Mouse (Mus musculus): ENCODE results near the gene Osbpl6. TPM values are rescaled to one million over a fixed set of nuclear protein-coding genes. Genes with fewer than 3 reads are reported as not detected.

The Osbpl6 gene
- polyA plus RNA-seq, 1 experiment from 2014 or later = 24.6 TPM

- no peaks in the 10 kb centered on the region for H3K4me1 ChIP-seq
- no peak overlapping the region for H3K4me3 ChIP-seq
- 81% methylated on average over 9 of the region's 9 CpGs for WGBS
- no peak overlapping the region for H3K27ac ChIP-seq (replicated peaks)
- H3K9me3 ChIP-seq = no peaks in the 10 kb centered on the region
- H3K4me2 ChIP-seq (replicated peaks) = no peak overlapping the region
- no peaks in the 10 kb centered on the region for H3K36me3 ChIP-seq
- no peak overlapping the region for H3K9ac ChIP-seq (replicated peaks)
- no peaks in the 10 kb centered on the region for H3K27me3 ChIP-seq
- no peak for ATAC-seq (replicated peaks)
These were observed 64.1 kb downstream of the Osbpl6 start for GRCm38 (mm10) chr2:76470391-76470790.

GRCm38 (mm10) chr2:76475788-76476187 lies 69.5 kb downstream of the Osbpl6 start:
- H3K27me3 ChIP-seq = no peaks in the 10 kb centered on the region
- no peak overlapping the region for H3K4me2 ChIP-seq (replicated peaks)
- ATAC-seq (replicated peaks) = no peak
- H3K27ac ChIP-seq (replicated peaks) = no peak overlapping the region
- no peaks in the 10 kb centered on the region for H3K4me1 ChIP-seq
- H3K36me3 ChIP-seq = no peaks in the 10 kb centered on the region
- 84% methylated on average over 1 of the region's 1 CpGs for WGBS
- no peaks in the 10 kb centered on the region for H3K9me3 ChIP-seq
- no peak overlapping the region for H3K9ac ChIP-seq (replicated peaks)
- no peak overlapping the region for H3K4me3 ChIP-seq

DNA sequence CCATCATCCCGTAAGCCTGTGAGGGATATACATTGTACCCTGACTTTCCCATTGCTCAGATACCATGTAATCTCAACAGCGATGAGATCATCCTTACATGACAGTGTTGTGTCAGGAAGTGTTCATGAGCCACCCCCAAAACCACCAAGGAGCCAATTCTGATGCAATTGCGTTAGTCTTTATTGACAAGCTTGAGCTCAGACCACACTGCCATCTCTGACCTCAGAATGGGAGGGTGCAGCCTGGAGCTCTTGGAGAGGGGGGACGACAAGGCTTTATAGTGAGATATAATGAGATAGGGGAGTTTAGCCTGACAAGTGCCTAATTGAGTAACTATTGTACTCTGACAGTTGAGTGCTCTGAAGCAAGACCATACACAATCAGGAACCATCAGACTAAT lies 82.5 kb downstream of the Osbpl6 start:
- no peak overlapping the region for H3K9ac ChIP-seq (replicated peaks)
- no peak overlapping the region for H3K4me3 ChIP-seq
- no peak for ATAC-seq (replicated peaks)
- H3K36me3 ChIP-seq = no peaks in the 10 kb centered on the region
- H3K27me3 ChIP-seq = no peaks in the 10 kb centered on the region
- H3K9me3 ChIP-seq = no peaks in the 10 kb centered on the region
- H3K4me1 ChIP-seq = no peaks in the 10 kb centered on the region; the same call in 1 of the 2 replicates
- 43% methylated on average over 4 of the region's 4 CpGs for WGBS
- no peak overlapping the region for H3K27ac ChIP-seq (replicated peaks)
- H3K4me2 ChIP-seq (replicated peaks) = no peak overlapping the region

DNA sequence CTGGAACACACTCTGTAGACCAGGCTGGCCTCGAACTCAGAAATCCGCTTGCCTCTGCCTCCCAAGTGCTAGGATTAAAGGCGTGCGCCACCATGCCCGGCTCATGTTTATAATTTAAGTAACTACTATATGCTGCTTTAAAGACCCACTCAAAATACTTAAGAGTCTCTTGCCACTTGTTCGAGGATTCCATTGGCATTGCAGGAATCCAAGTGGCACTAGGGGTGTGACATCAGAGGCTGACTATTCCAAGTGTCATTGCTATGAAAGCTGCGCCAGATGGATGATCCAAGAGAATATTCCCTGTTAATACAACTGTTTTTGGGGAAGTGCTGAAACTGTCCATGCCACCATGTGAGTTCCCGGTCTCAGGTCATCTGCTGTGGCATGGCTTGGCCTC lies 83.9 kb downstream of the Osbpl6 start:
- 88% methylated on average over 8 of the region's 8 CpGs for WGBS
- H3K9ac ChIP-seq (replicated peaks) = no peak overlapping the region
- H3K36me3 ChIP-seq = no peaks in the 10 kb centered on the region
- H3K27ac ChIP-seq (replicated peaks) = no peak overlapping the region
- no peak overlapping the region for H3K4me3 ChIP-seq
- H3K4me2 ChIP-seq (replicated peaks) = no peak overlapping the region
- no peaks in the 10 kb centered on the region; the same call in 1 of the 2 replicates for H3K4me1 ChIP-seq
- H3K27me3 ChIP-seq = no peaks in the 10 kb centered on the region
- no peak for ATAC-seq (replicated peaks)
- no peaks in the 10 kb centered on the region for H3K9me3 ChIP-seq

DNA sequence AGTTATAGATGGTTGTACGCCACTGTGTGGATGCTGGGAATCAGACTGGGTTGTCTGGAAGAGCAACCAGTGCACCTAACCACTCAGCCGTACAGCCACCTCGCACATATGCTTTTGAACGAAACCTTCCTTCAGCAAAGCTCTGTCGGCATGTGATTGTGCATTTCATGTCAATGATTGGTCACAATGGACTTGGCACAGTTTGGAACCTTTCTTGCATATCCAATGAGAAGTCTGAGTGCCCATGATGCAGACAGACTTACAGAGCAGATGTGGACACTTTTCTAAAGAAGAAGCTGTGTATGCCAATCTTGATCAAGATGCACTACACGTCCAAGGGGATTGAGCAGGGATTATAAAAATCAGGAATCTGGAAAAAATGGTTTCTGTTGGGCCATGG lies 85.1 kb downstream of the Osbpl6 start:
- WGBS = 76% methylated on average over 6 of the region's 6 CpGs
- no peak overlapping the region for H3K27ac ChIP-seq (replicated peaks)
- no peak for ATAC-seq (replicated peaks)

DNA sequence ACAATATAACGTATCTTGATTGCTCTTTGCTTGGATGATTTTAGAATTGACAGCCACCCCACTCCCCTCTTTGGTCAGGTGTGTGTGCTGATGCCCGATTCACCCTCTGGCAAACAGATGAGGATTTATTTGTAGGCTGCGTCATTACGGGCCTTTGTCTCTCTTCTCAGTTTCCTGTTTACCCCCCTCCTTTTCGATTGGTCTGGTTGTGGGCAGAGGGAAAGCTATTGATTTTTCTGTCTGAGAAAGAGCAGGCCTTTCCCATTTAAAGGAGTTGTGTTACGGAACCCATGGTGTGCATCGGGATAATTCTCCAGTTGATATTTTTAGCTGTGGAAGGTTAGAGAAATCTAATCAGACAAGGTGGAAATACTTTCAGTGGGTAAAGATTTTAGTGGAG lies 85.9 kb downstream of the Osbpl6 start:
- 75% methylated on average over 7 of the region's 7 CpGs for whole genome bisulfite sequencing
- no peak overlapping the region for H3K27ac ChIP-seq (replicated peaks)

More for the DNA sequence above, 85.1 kb downstream of the Osbpl6 start:
- Histone ChIP-seq H3K4me1 (no peaks in the 10 kb centered on the region; the same call in 1 of the 2 replicates), H3K9me3 (no peaks in the 10 kb centered on the region), H3K36me3 (no peaks in the 10 kb centered on the region), H3K4me3 (no peak overlapping the region), H3K9ac (replicated peaks) (no peak overlapping the region), H3K4me2 (replicated peaks) (no peak overlapping the region), H3K27me3 (no peaks in the 10 kb centered on the region)

GRCm38 (mm10) chr2:76496006-76496748 lies 89.9 kb downstream of the Osbpl6 start:
- WGBS = 77% methylated on average over 11 of the region's 11 CpGs
- ATAC-seq (replicated peaks) = no peak
- H3K4me1 ChIP-seq = no peaks in the 10 kb centered on the region; the same call in 1 of the 2 replicates

More for the DNA sequence above, 85.9 kb downstream of the Osbpl6 start:
- Histone ChIP-seq H3K36me3 (no peaks in the 10 kb centered on the region), H3K4me3 (no peak overlapping the region), H3K4me1 (no peaks in the 10 kb centered on the region; the same call in 1 of the 2 replicates), H3K4me2 (replicated peaks) (no peak overlapping the region), H3K9ac (replicated peaks) (no peak overlapping the region), H3K9me3 (no peaks in the 10 kb centered on the region), H3K27me3 (no peaks in the 10 kb centered on the region)
- no peak for ATAC-seq (replicated peaks)

DNA sequence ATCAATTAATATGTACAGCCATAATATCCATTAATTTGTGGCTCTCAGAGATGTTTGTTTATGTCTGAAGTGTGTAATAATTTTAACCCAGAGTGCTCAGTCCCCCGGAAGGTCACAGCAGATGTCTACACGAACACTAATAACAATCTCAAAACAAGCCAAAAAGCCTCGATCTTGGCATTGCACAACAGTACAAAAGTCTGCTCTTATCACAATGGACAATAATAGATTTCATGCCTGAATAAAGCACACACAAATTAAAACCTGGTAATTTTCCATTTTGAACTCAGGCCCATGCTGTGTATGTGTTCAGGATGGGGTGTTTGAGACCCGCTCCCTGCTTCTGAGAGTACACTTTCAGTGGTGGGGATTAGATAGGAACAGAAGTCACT lies 90.4 kb downstream of the Osbpl6 start:
- Histone ChIP-seq H3K27me3 (no peaks in the 10 kb centered on the region), H3K9me3 (no peaks in the 10 kb centered on the region), H3K4me1 (no peaks in the 10 kb centered on the region), H3K4me3 (no peak overlapping the region), H3K27ac (replicated peaks) (no peak overlapping the region), H3K4me2 (replicated peaks) (no peak overlapping the region), H3K36me3 (no peaks in the 10 kb centered on the region), H3K9ac (replicated peaks) (no peak overlapping the region)
- 85% methylated on average over 4 of the region's 4 CpGs for WGBS
- ATAC-seq (replicated peaks) = no peak

More at GRCm38 (mm10) chr2:76496006-76496748, 89.9 kb downstream of the Osbpl6 start:
- Histone ChIP-seq H3K4me2 (replicated peaks) (no peak overlapping the region), H3K27ac (replicated peaks) (no peak overlapping the region), H3K9ac (replicated peaks) (no peak overlapping the region), H3K9me3 (no peaks in the 10 kb centered on the region), H3K36me3 (no peaks in the 10 kb centered on the region), H3K4me3 (no peak overlapping the region), H3K27me3 (no peaks in the 10 kb centered on the region)

DNA sequence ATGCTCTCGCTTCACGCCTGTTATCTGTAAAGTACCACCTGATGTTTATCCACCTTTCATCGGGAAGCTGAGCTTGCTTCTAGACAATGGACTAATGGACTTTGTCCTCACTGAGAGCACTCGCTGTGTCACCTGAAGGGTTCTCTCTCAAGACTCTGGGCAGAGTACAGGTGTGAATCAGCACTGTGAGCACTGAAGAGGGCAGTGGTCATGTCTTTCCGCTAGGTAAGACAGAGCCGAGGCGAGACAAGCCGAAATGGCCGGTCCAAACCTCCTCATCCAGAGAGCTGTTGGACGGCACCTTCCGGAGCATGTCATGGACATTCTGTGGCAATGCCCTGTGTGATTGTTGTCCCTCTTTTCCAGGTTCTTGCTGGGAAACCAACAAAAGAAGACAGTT lies 92.6 kb downstream of the Osbpl6 start:
- H3K9ac ChIP-seq (replicated peaks) = no peak overlapping the region
- H3K4me1 ChIP-seq = no peaks in the 10 kb centered on the region
- WGBS = 95% methylated on average over 11 of the region's 11 CpGs
- H3K27me3 ChIP-seq = no peaks in the 10 kb centered on the region
- no peak overlapping the region for H3K4me3 ChIP-seq
- ATAC-seq (replicated peaks) = no peak
- no peak overlapping the region for H3K27ac ChIP-seq (replicated peaks)
- no peaks in the 10 kb centered on the region for H3K9me3 ChIP-seq
- H3K36me3 ChIP-seq = no peaks in the 10 kb centered on the region
- no peak overlapping the region for H3K4me2 ChIP-seq (replicated peaks)

GRCm38 (mm10) chr2:76504122-76504839 lies 98.0 kb downstream of the Osbpl6 start:
- H3K4me3 ChIP-seq = no peak overlapping the region
- H3K9ac ChIP-seq (replicated peaks) = no peak overlapping the region
- WGBS = 59% methylated on average over 12 of the region's 12 CpGs
- no peak for ATAC-seq (replicated peaks)
- no peak overlapping the region for H3K4me2 ChIP-seq (replicated peaks)
- H3K4me1 ChIP-seq = no peaks in the 10 kb centered on the region
- no peaks in the 10 kb centered on the region for H3K9me3 ChIP-seq
- H3K36me3 ChIP-seq = no peaks in the 10 kb centered on the region
- H3K27ac ChIP-seq (replicated peaks) = no peak overlapping the region
- H3K27me3 ChIP-seq = no peaks in the 10 kb centered on the region

DNA sequence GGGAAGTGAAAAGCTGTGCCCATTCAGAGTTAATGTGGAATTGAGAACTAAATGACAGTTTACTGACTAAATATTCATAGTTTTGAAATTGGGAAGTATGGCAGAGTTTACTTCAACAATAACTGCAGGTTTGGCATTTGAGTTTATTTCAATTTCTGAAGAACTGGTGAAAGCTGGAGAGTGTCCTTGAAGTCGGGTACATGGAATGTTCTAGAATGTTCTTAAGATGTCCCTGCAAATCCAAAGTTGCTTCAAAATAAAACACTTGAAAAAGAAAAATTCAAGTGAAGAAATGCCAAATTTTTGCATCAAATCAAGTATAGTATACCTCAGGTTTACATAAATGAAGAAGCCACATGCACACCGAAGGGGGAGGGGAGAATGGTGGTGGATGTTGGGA lies 98.7 kb downstream of the Osbpl6 start:
- H3K27me3 ChIP-seq = no peaks in the 10 kb centered on the region
- WGBS = 92% methylated on average over 2 of the region's 2 CpGs
- no peak overlapping the region for H3K9ac ChIP-seq (replicated peaks)
- H3K36me3 ChIP-seq = no peaks in the 10 kb centered on the region
- H3K27ac ChIP-seq (replicated peaks) = no peak overlapping the region
- no peak for ATAC-seq (replicated peaks)
- no peaks in the 10 kb centered on the region for H3K9me3 ChIP-seq
- no peak overlapping the region for H3K4me2 ChIP-seq (replicated peaks)
- H3K4me3 ChIP-seq = no peak overlapping the region
- H3K4me1 ChIP-seq = no peaks in the 10 kb centered on the region

- no peaks in the 10 kb centered on the region for H3K36me3 ChIP-seq
- no peak overlapping the region for H3K4me3 ChIP-seq
- 78% methylated on average over 8 of the region's 8 CpGs for WGBS
- H3K27me3 ChIP-seq = no peaks in the 10 kb centered on the region
- no peak overlapping the region for H3K4me2 ChIP-seq (replicated peaks)
- ATAC-seq (replicated peaks) = 0 out of 2 replicates have a peak, but pooled peaks have one; percentile 32
- no peak overlapping the region for H3K9ac ChIP-seq (replicated peaks)
- H3K27ac ChIP-seq (replicated peaks) = no peak overlapping the region
- H3K4me1 ChIP-seq = no peaks in the 10 kb centered on the region
- H3K9me3 ChIP-seq = no peaks in the 10 kb centered on the region
These were observed 105.0 kb downstream of the Osbpl6 start for GRCm38 (mm10) chr2:76511281-76511721.
